Mouse (Mus musculus) MEL (cell line): ENCODE measurements around the gene Spata25. TPM values are rescaled to one million over a fixed set of nuclear protein-coding genes. Genes with fewer than 3 reads are reported as not detected.
A peak's percentile ranks its signal among the peaks of the same experiment; 100 is the strongest.

Experiments
- DNase-seq: peaks from one replicate; pipeline ENCODE4 v3.0.0; 2011; ENCODE audit warnings: low read depth, low spot score
- H3K27ac ChIP-seq: 2 replicates; pipeline ENCODE4 v1.5.1; 2012; ENCODE audit warnings: low read depth, mild to moderate bottlenecking, control low read depth, low read length, moderate library complexity; ENCODE audit not compliant: control insufficient read depth
- H3K27me3 ChIP-seq, 2 experiments: fragments of 150-350 bp in 1 of 2; sonication (generic) in 1 of 2; 2 replicates each; pipeline ENCODE4 v1.6.1; 2012; ENCODE audit warnings: low read length in 2 of 2, mild to moderate bottlenecking in 2 of 2, improper control_type of control experiment in 1 of 2, moderate library complexity in 1 of 2; ENCODE audit not compliant: insufficient read depth in 2 of 2, control insufficient read depth in 1 of 2
- H3K36me3 ChIP-seq, 2 experiments: 2 replicates each; pipeline ENCODE4 v1.6.1; 2012 to 2014; ENCODE audit warnings: low read length in 2 of 2, improper control_type of control experiment in 1 of 2, inconsistent platforms in 1 of 2, mild to moderate bottlenecking in 1 of 2; ENCODE audit not compliant: insufficient read depth in 2 of 2, control insufficient read depth in 1 of 2
- H3K4me1 ChIP-seq, 2 experiments: fragments of 150-350 bp in 1 of 2; sonication (generic) in 1 of 2; 2 replicates each; pipeline ENCODE4 v1.6.1; 2012; ENCODE audit warnings: low read length in 2 of 2, improper control_type of control experiment in 1 of 2, mild to moderate bottlenecking in 1 of 2; ENCODE audit not compliant: insufficient read depth in 2 of 2, control insufficient read depth in 1 of 2
- H3K4me3 ChIP-seq, 2 experiments: fragments of 150-350 bp in 1 of 2; sonication (generic) in 1 of 2; 2 replicates each; pipeline ENCODE4 v1.5.1; 2012; ENCODE audit warnings: low read depth in 2 of 2, low read length in 2 of 2, mild to moderate bottlenecking in 2 of 2, moderate library complexity in 2 of 2, control low read depth in 1 of 2, improper control_type of control experiment in 1 of 2; ENCODE audit not compliant: control insufficient read depth in 1 of 2, insufficient read depth in 1 of 2
- H3K79me2 ChIP-seq: 2 replicates; pipeline ENCODE4 v1.6.1; 2012; ENCODE audit warnings: mild to moderate bottlenecking, low read length, moderate library complexity; ENCODE audit not compliant: control insufficient read depth, poor library complexity, insufficient read depth
- H3K9ac ChIP-seq: 2 replicates; pipeline ENCODE4 v1.6.1; 2012; ENCODE audit warnings: low read depth, mild to moderate bottlenecking, control low read depth, low read length, moderate library complexity; ENCODE audit not compliant: control insufficient read depth, poor library complexity, severe bottlenecking
- H3K9me3 ChIP-seq: fragments of 150-350 bp; sonication (generic); replicated peaks from 2 replicates; pipeline ENCODE4 v1.6.1; 2012; ENCODE audit warnings: mild to moderate bottlenecking, low read length, improper control_type of control experiment, moderate library complexity; ENCODE audit not compliant: insufficient read depth
- BHLHE40 ChIP-seq: IDR thresholded peaks from 2 replicates; pipeline ENCODE4 v1.6.1; 2012; ENCODE audit warnings: low read depth, mild to moderate bottlenecking, inconsistent platforms, low read length, improper control_type of control experiment, borderline replicate concordance
- CHD1 ChIP-seq: IDR thresholded peaks from 2 replicates; pipeline ENCODE4 v1.6.1; 2012; ENCODE audit warnings: low read depth, mild to moderate bottlenecking, inconsistent platforms, low read length, improper control_type of control experiment
- CHD2 ChIP-seq: IDR thresholded peaks from 2 replicates; pipeline ENCODE4 v1.6.1; 2011; ENCODE audit warnings: low read length, improper control_type of control experiment
- CTCF ChIP-seq, 3 experiments: IDR thresholded peaks in 2 of 3; conservative IDR thresholded peaks in 1 of 3; 2 replicates each; pipeline ENCODE4 v1.5.1; 2011 to 2012; ENCODE audit warnings: low read length in 3 of 3, low read depth in 2 of 3, mild to moderate bottlenecking in 2 of 3, improper control_type of control experiment in 1 of 3, inconsistent platforms in 1 of 3, mixed read lengths in 1 of 3, moderate library complexity in 1 of 3; ENCODE audit not compliant: control insufficient read depth in 1 of 3, insufficient read depth in 1 of 3, poor library complexity in 1 of 3, severe bottlenecking in 1 of 3
- ELF1 ChIP-seq: IDR thresholded peaks from 2 replicates; pipeline ENCODE4 v1.6.1; 2014; ENCODE audit warnings: low read depth, mild to moderate bottlenecking, inconsistent platforms, low read length, improper control_type of control experiment, moderate library complexity
- EP300 ChIP-seq, 2 experiments: IDR thresholded peaks; 2 replicates each; pipeline ENCODE4 v1.6.1; 2011; ENCODE audit warnings: improper control_type of control experiment in 2 of 2, low read length in 2 of 2, low read depth in 1 of 2, mild to moderate bottlenecking in 1 of 2
- GABPA ChIP-seq: IDR thresholded peaks from 2 replicates; pipeline ENCODE4 v1.6.1; 2012; ENCODE audit warnings: low read depth, mild to moderate bottlenecking, inconsistent platforms, low read length, improper control_type of control experiment, moderate library complexity
- GATA1 ChIP-seq: IDR thresholded peaks from 2 replicates; pipeline ENCODE4 v1.6.1; 2011; ENCODE audit warnings: low read depth, low read length, improper control_type of control experiment
- JUND ChIP-seq: IDR thresholded peaks from 2 replicates; pipeline ENCODE4 v1.6.1; 2011; ENCODE audit warnings: low read depth, mild to moderate bottlenecking, improper control_type of control experiment, low read length
- KAT2A ChIP-seq: conservative IDR thresholded peaks from 2 replicates; pipeline ENCODE4 v1.6.1; 2012; ENCODE audit warnings: low read depth, low read length, improper control_type of control experiment, inconsistent platforms
- MAX ChIP-seq: IDR thresholded peaks from 2 replicates; pipeline ENCODE4 v1.6.1; 2011; ENCODE audit warnings: low read length, improper control_type of control experiment
- MAZ ChIP-seq: IDR thresholded peaks from 2 replicates; pipeline ENCODE4 v1.6.1; 2012; ENCODE audit warnings: low read depth, mild to moderate bottlenecking, inconsistent platforms, low read length, improper control_type of control experiment
- MEF2A ChIP-seq: IDR thresholded peaks from 2 replicates; pipeline ENCODE4 v1.6.1; 2014; ENCODE audit warnings: low read depth, mild to moderate bottlenecking, inconsistent platforms, low read length, improper control_type of control experiment; ENCODE audit not compliant: poor library complexity, insufficient replicate concordance, severe bottlenecking; ENCODE audit errors: extremely low read depth
- MXI1 ChIP-seq: IDR thresholded peaks from 2 replicates; pipeline ENCODE4 v1.6.1; 2011; ENCODE audit warnings: mild to moderate bottlenecking, low read depth, low read length, improper control_type of control experiment
- MYB ChIP-seq: IDR thresholded peaks from 2 replicates; pipeline ENCODE4 v1.6.1; 2011; ENCODE audit warnings: mild to moderate bottlenecking, low read depth, low read length, improper control_type of control experiment
- NELFE ChIP-seq: IDR thresholded peaks from 2 replicates; pipeline ENCODE4 v1.6.1; 2011; ENCODE audit warnings: low read depth, low read length, improper control_type of control experiment
- POLR2A ChIP-seq, 2 experiments: IDR thresholded peaks; 2 replicates each; pipeline ENCODE4 v1.6.1; 2011 to 2012; ENCODE audit warnings: low read length in 2 of 2, mild to moderate bottlenecking in 2 of 2, control low read depth in 1 of 2, improper control_type of control experiment in 1 of 2, low read depth in 1 of 2, moderate library complexity in 1 of 2; ENCODE audit not compliant: control insufficient read depth in 1 of 2, insufficient read depth in 1 of 2, poor library complexity in 1 of 2
- POLR2AphosphoS2 ChIP-seq: IDR thresholded peaks from 2 replicates; pipeline ENCODE4 v1.6.1; 2011; ENCODE audit warnings: low read length, improper control_type of control experiment
- POLR2AphosphoS5 ChIP-seq: IDR thresholded peaks from 2 replicates; pipeline ENCODE4 v1.6.1; 2012; ENCODE audit warnings: low read depth, borderline replicate concordance, mild to moderate bottlenecking, inconsistent platforms, low read length, moderate library complexity, mixed read lengths
- SIN3A ChIP-seq: IDR thresholded peaks from 2 replicates; pipeline ENCODE4 v1.6.1; 2012; ENCODE audit warnings: low read length, improper control_type of control experiment, inconsistent platforms
- SMC3 ChIP-seq: IDR thresholded peaks from 2 replicates; pipeline ENCODE4 v1.6.1; 2011; ENCODE audit warnings: low read depth, low read length, improper control_type of control experiment
- TAL1 ChIP-seq: IDR thresholded peaks from 2 replicates; pipeline ENCODE4 v1.6.1; 2012; ENCODE audit warnings: mild to moderate bottlenecking, inconsistent platforms, low read length, moderate library complexity, mixed read lengths
- TCF12 ChIP-seq: IDR thresholded peaks from 2 replicates; pipeline ENCODE4 v1.6.1; 2014; ENCODE audit warnings: low read depth, mild to moderate bottlenecking, inconsistent platforms, low read length, improper control_type of control experiment, moderate library complexity
- USF1 ChIP-seq: IDR thresholded peaks from 2 replicates; pipeline ENCODE4 v1.6.1; 2014; ENCODE audit warnings: low read depth, mild to moderate bottlenecking, inconsistent platforms, low read length, improper control_type of control experiment, moderate library complexity
- ZKSCAN1 ChIP-seq: IDR thresholded peaks from 2 replicates; pipeline ENCODE4 v1.6.1; 2012; ENCODE audit warnings: low read depth, mild to moderate bottlenecking, inconsistent platforms, low read length, improper control_type of control experiment, moderate library complexity
- ZMIZ1 ChIP-seq: IDR thresholded peaks from 2 replicates; pipeline ENCODE4 v1.6.1; 2012; ENCODE audit warnings: low read depth, mild to moderate bottlenecking, inconsistent platforms, low read length, improper control_type of control experiment, moderate library complexity
- ZNF384 ChIP-seq: IDR thresholded peaks from 2 replicates; pipeline ENCODE4 v1.6.1; 2012; ENCODE audit warnings: low read depth, mild to moderate bottlenecking, inconsistent platforms, low read length, improper control_type of control experiment
- polyA plus RNA-seq, 2 experiments: library from polyadenylated mRNA; stranded (reverse) in 1 of 2; unstranded in 1 of 2; fragments of >175 nt in 1 of 2; fragments of >200 nt in 1 of 2; gene quantifications; 2 replicates each; pipeline versions ENCODE4 v1.2.1 to v1.2.4; 2012; ENCODE audit warnings: low replicate concordance in 2 of 2, low read depth in 1 of 2; ENCODE audit not compliant: insufficient read length in 2 of 2, insufficient read depth in 1 of 2, missing spikeins in 1 of 2
- total RNA-seq: library from RNA; depleted of rRNA; stranded (reverse); fragments of 300-350 nt; gene quantifications from 2 replicates; pipeline ENCODE4 v1.2.3, GENCODE M21; 2012

The Spata25 gene
- total and polyA plus RNA-seq, 3 experiments, result 0.13 to 0.50 TPM; not detected in 1

DNA sequence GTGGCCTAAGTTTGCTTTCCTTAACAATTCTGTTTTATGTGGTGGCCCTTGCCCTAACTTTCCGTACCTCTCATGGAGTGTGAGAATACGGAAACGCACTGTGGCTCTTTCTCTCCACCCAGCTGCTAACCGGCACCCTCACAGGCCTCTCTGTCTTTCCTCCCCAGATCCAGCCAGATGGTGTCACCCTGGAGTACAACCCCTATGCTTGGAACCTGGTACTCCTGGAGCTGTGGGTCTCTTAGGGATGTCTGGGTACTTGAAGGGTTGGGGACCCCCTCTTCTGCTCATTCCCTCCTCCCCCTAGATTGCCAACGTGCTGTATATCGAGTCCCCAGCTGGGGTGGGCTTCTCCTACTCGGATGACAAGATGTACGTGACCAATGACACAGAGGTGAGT, 6.2 kb upstream of the Spata25 start:
- peak overlapping the region; percentile 82 for H3K9ac ChIP-seq
- H3K4me1 ChIP-seq, result peaks cover 0 to 5% of the 10 kb centered on the region in 2 experiments; a peak in 1 of 4 replicates
- no peaks in the 10 kb centered on the region for H3K27me3 ChIP-seq
- H3K79me2 ChIP-seq, result peaks cover 18% of the 10 kb centered on the region
- TF ChIP-seq GABPA (no peak), SMC3 (0 out of 2 replicates have a peak, but pooled peaks have one; percentile 20), USF1 (peak; percentile 31; the same call in 1 of the 2 replicates), TAL1 (no peak), CTCF (IDR thresholded peaks at IDR 0.05 in 2 of 3, conservative IDR thresholded peaks at IDR 0.05 in 1 of 3; ENCODE audit: control insufficient read depth in 1 of 3, insufficient read depth in 1 of 3, low read depth in 2 of 3, low read length in 3 of 3, poor library complexity in 1 of 3, severe bottlenecking in 1 of 3) (peak in 2 of 3 experiments; percentile 18 to 20; a peak in 3 of 6 replicates), MEF2A (no peak)
- TF ChIP-seq, all 39 proteins: peak for 3
- DNase-seq, result peak; percentile 52
- Histone ChIP-seq H3K27ac (peak overlapping the region; percentile 48; the same call in 1 of the 2 replicates), H3K9me3 (no peaks in the 10 kb centered on the region), H3K36me3 (peaks cover 2% of the 10 kb centered on the region in 2 experiments; a peak in 1 of 4 replicates), H3K4me3 (peak overlapping the region; percentile 56 to 86)

DNA sequence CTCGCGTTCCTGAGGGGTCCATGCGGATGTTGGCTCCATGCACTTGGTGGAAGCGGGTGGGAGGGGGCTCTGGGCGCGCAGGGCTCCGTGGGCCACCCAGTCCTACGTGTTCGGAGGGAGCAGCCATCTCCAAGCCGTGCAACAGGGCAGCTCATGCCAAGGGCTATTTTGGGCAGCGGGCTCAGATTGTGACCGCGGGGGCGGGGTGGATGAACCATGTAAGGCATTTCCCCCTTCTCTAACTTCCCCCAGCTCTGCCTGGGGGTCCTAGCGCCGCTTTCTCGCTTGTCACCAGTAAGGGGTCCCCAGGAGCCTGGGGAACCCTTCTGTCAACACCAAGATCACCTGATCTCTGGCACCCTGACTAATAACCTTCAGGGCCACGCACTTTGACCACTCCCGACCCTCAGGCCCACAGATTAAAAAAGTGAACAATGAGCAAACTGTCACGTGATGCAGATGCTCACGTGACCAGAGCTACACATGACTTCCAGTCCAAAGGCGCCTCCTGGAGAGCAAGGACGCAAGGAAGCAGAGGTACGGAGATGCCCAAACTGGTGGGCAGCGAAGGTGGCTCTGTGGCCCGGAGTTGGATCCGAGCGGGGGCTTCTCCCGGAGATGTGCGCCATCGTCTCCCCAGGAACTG, 5.1 kb upstream of the Spata25 start, which contains the start of gene Neurl2:
Gene Neurl2, minus strand, starts transcription at position 143 of the 646 bp plus-strand sequence.
- DNase-seq, result peak; percentile 95
- Histone ChIP-seq H3K27me3 (no peaks in the 10 kb centered on the region), H3K79me2 (peaks cover 18% of the 10 kb centered on the region), H3K4me1 (peaks cover 0 to 5% of the 10 kb centered on the region in 2 experiments; a peak in 1 of 4 replicates), H3K9me3 (no peaks in the 10 kb centered on the region), H3K9ac (peak within 1 kb of the TSS; percentile 82), H3K27ac (peak within 1 kb of the TSS; percentile 51), H3K4me3 (peak within 1 kb of the TSS; percentile 56 to 86), H3K36me3 (peaks cover 2% of the 10 kb centered on the region in 2 experiments; a peak in 1 of 4 replicates)
- TF ChIP-seq NELFE (peak; percentile 50), USF1 (peak; percentile 100), MAZ (0 out of 2 replicates have a peak, but pooled peaks have one; percentile 19), POLR2A (IDR thresholded peaks at IDR 0.05; ENCODE audit: control insufficient read depth in 1 of 2, insufficient read depth in 1 of 2, low read depth in 1 of 2, low read length in 2 of 2, poor library complexity in 1 of 2) (peak; percentile 42 to 74; a peak in 3 of 4 replicates), CHD1 (0 out of 2 replicates have a peak, but pooled peaks have one; percentile 84), ZNF384 (peak; percentile 71), EP300 (IDR thresholded peaks at IDR 0.05; ENCODE audit: low read depth in 1 of 2, low read length in 2 of 2) (no peak), TAL1 (no peak), GATA1 (0 out of 2 replicates have a peak, but pooled peaks have one; percentile 2), GABPA (no peak), MEF2A (0 out of 2 replicates have a peak, but pooled peaks have one; percentile 23), TCF12 (peak; percentile 58), KAT2A (no peak; the same call in 1 of the 2 replicates), CHD2 (no peak), MXI1 (peak; percentile 94), ELF1 (no peak), CTCF (IDR thresholded peaks at IDR 0.05 in 2 of 3, conservative IDR thresholded peaks at IDR 0.05 in 1 of 3; ENCODE audit: control insufficient read depth in 1 of 3, insufficient read depth in 1 of 3, low read depth in 2 of 3, low read length in 3 of 3, poor library complexity in 1 of 3, severe bottlenecking in 1 of 3) (peak in 1 of 3 experiments; percentile 5; a peak in 1 of 6 replicates), SMC3 (no peak; the same call in 1 of the 2 replicates), POLR2AphosphoS5 (no peak), BHLHE40 (peak; percentile 96), MYB (no peak), SIN3A (peak; percentile 100), POLR2AphosphoS2 (peak; percentile 35; the same call in 1 of the 2 replicates), ZKSCAN1 (no peak), JUND (0 out of 2 replicates have a peak, but pooled peaks have one; percentile 3), MAX (peak; percentile 98), ZMIZ1 (0 out of 2 replicates have a peak, but pooled peaks have one; percentile 48)
